Mouse (Mus musculus) erythroblast, embryonic 14.5 days (primary cell): ENCODE data around the gene 1700001C19Rik.

ENCODE experiments used
- GATA1 ChIP-seq: IDR thresholded peaks from 2 replicates; pipeline ENCODE4 v1.6.1; 2012; ENCODE audit warnings: low read length, inconsistent platforms, mixed read lengths
- TAL1 ChIP-seq: IDR thresholded peaks from 3 replicates; pipeline ENCODE4 v1.6.1; 2012; ENCODE audit warnings: low read length, inconsistent platforms, mixed read lengths

- TF ChIP-seq TAL1 (no peak), GATA1 (no peak)
Measured at GRCm38 (mm10) chr17:47399091-47399490, 38.1 kb downstream of the 1700001C19Rik start.
